Mouse (Mus musculus) myocyte (in vitro differentiated cells): ENCODE data around the gene Mtcl1.

Experiments
- CEBPB ChIP-seq: IDR thresholded peaks from 2 replicates; pipeline ENCODE4 v1.6.1; 2011; ENCODE audit warnings: mild to moderate bottlenecking, moderate library complexity; ENCODE audit not compliant: poor library complexity, insufficient read depth, severe bottlenecking
- MAX ChIP-seq: IDR thresholded peaks from one replicate; pipeline ENCODE4 v1.6.1; 2011; ENCODE audit warnings: low read depth, mild to moderate bottlenecking, control low read depth
- MYOD1 ChIP-seq, 3 experiments: IDR thresholded peaks; one replicate each; pipeline ENCODE4 v1.6.1; 2011; ENCODE audit warnings: control low read depth in 2 of 3, low read depth in 2 of 3, mild to moderate bottlenecking in 2 of 3, moderate library complexity in 1 of 3; ENCODE audit not compliant: insufficient read length in 2 of 3, control insufficient read depth in 1 of 3
- POLR2A ChIP-seq: IDR thresholded peaks from one replicate; pipeline ENCODE4 v1.6.1; 2011; ENCODE audit warnings: low read depth, mild to moderate bottlenecking, control low read depth, moderate library complexity; ENCODE audit not compliant: insufficient read length

- TF ChIP-seq POLR2A (no peak), MYOD1 (IDR thresholded peaks at IDR 0.05; ENCODE audit: control insufficient read depth in 1 of 3, insufficient read length in 2 of 3, low read depth in 2 of 3) (no peak), CEBPB (no peak), MAX (no peak)
These were observed 30.1 kb downstream of the Mtcl1 start for GRCm38 (mm10) chr17:66419421-66419820.
